Mouse (Mus musculus) cerebellum, postnatal 36 days (tissue): ENCODE results near the gene Tspan32.
A peak's percentile ranks its signal among the peaks of the same experiment; 100 is the strongest.

Source experiments
- DNase-seq, 2 experiments: peaks; one replicate each; pipeline ENCODE4 v3.0.0; 2021 to 2022; ENCODE audit warnings: mixed read lengths in 2 of 2

Gene Tspan32

DNA sequence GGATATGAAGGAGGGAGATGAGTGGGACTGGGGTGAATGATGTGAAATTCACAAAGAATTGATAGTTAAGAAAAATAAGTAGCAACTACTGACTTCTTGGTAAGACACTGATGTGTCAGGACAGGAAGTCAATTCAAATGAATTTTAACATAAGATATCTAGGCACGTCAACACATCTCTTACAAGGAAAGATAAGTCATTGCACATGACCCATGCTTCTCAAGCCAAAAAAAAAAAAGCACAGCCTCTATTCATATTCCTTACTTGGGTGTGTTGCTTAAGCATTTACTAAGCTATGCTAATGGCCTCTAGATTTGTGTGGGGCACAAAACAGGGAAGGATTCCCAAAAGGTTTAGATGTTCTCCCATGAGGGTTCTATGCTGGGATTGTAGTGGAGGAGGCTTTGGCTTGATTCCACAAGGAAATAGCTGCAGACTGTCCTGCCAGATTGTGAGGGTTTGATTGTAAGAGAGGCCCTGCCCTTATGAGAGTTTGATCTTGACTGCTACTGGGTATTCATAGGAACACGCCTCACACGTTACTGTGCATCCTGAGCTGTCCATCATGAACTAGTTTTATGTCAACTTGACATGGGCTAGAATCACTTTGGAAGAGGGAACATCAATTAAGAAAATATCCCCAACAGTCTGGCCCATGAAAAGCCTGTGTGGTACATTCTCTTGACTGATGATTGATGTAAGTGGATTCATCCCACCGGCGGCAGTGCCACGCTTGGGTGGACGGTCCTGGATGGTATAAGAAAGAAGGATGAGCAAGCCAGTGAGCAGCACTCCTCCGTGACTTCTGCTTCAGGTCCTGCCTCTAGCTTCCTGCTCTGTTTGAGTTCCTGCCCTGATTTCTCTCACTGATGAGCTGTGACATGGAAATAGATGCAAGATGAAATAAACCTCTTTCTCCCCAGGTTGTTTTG is 29.9 kb downstream of the Tspan32 start:
- DNase-seq: no peak

DNA sequence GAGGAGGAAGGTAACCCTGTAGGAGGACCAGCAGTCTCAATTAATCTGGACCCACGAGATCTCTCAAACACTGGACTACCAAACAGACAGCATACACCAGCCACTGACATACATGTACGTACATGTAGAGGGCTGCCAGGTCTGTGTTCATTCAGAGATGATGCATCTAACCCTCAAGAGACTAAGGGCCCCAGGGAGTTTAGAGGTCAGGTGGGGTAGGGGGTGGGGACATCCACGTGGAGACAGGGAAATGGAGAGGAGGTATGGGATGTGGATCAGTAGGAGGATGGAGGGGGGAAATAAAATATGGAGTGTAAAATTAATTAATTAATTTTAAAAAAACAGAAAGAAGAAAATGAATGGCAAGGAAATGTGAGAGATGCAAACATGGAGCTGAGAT is 31.9 kb downstream of the Tspan32 start:
- no peak for DNase-seq

DNA sequence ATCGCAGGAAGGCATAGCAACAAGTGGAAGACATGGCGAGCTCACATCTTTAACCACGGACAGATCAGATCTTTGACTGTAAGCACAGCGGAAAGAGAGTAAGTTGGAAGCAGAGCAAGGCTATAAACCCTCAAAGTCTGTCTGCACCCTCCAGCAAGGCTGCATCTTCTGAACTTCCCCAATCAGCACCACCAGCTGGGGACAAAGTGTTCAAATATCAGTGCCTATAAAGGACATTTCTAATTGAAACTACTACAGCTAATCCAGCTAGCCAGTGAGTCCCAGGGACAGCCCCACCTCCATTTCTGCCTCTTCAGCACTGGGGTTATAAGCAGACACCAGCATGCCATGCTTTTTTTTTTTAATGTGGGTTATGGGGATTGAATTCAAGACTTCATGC is 32.5 kb downstream of the Tspan32 start:
- DNase-seq: no peak

DNA sequence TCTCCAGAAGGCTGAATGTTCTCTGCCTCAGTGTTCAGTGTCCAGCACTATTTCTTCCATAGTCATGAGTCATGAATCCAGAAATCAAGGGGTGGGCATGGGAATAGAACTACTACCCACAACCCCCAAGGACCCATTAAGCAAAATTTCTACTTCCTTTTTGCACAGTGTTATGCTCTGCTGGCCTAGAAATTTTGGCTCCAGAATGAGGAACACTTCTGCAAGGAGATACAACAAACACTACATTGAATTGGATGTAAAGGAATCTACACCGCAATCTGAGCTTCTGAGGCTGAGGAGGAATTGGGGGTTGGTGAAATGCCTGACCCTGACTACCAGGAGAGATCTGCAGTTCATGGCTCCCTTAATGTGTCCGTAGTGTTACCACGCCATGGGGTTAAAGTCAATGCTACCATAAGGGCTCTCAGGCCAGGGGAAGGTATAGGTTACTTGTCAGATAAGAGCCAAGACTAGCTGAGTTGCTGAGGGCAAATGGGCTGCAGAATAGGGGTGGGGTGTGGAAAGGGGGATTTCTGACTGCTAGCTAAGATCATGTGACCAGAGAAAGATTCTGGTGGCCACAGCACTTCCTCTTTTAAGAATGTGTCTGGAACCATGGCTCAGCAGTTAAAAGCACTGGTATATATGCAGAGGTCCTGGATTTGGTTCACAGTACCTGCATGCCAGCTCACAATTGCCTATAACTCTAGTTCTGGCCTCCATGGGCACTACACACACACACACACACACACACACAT is 33.5 kb downstream of the Tspan32 start:
- DNase-seq: no peak

DNA sequence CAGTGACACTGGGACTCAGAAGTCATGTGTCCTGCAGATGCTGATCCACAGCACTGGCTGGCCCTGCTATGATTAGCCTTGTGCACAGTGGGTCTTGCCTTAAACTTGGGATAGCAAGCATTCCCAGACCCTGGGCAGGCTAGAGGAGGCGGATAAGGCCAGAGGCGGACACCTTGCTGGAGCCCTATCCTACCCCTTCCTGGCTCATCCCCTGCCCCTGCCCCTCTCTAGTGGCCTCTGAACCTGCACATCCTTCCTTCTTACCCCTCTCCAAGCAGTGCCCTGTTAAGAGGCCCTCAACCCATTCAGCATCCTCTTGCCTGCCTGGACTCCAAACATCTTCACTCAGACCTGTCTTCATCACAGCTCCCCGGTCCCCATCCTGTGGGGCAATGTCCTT is 35.7 kb downstream of the Tspan32 start:
- no peak for DNase-seq

DNA sequence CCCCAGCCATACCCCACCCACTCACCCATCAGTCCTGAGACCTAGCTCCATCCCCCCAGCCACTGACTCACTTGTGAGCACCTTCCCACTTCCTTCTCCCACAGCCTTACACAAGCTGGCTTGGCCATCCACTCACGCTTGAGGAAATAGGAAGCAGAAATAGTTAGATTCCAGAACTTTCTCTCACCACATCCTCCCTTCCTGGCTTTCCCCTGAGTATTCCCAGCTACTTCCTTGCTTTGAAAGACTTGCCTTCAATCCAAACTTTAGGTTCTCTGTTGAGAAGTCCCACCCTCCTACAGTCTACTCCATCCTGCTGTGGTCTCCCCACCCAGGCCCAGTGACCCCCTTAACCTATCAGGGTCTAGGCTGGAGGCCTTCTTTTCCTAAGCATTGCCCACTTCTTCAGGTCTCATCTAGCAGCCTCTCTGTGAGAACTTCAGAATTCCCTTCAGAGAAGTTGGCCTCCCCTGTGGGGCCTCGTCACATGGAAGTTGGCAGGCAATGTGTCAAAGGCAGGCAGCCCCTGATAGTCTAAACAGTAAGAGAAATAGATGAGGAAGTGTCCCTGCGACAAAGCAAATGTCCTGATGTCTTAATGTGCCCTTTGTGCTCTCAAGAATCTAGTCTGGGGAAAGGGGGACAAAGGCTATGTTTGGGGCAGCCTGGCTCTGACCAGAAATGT is 36.4 kb downstream of the Tspan32 start:
- no peak for DNase-seq

DNA sequence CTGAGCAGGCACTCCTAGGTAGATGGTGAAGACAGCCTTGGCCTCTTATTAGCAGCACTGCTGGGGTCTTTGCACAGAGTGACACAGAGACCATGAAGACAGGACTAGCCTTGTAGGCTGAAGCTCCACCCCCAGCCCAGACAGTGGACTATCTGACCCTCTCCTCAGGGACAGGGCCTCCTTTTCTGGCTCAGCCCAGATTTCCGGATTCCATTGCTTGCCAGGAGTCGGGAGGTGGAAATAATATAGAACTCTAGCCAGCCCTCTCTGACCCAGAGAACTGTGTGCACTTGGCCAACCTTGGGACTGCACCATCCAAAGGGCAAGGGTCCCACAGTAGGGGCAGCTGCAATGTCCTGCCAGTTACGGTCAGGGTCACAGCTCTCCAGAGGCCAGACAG is 37.2 kb downstream of the Tspan32 start:
- no peak for DNase-seq

DNA sequence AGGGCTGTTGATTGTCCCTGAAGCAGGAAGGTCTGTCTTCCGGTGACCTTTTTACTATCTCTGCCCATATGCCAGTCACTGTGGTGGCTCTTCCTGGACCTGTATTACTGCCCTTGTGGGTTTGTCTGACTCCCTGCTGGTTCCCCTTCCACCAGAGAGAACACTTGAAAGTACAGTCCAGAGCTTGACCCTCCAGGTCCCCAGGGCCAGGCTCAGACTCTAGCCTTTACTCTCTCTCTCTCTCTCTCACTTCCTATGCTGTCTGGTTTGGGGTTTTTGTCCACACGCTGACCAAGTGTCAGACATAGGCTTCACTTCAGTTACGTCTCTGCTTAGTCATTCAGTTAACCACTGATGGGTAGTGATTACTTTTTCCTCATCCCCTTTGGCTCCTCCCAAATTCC is 38.1 kb downstream of the Tspan32 start:
- DNase-seq: no peak

DNA sequence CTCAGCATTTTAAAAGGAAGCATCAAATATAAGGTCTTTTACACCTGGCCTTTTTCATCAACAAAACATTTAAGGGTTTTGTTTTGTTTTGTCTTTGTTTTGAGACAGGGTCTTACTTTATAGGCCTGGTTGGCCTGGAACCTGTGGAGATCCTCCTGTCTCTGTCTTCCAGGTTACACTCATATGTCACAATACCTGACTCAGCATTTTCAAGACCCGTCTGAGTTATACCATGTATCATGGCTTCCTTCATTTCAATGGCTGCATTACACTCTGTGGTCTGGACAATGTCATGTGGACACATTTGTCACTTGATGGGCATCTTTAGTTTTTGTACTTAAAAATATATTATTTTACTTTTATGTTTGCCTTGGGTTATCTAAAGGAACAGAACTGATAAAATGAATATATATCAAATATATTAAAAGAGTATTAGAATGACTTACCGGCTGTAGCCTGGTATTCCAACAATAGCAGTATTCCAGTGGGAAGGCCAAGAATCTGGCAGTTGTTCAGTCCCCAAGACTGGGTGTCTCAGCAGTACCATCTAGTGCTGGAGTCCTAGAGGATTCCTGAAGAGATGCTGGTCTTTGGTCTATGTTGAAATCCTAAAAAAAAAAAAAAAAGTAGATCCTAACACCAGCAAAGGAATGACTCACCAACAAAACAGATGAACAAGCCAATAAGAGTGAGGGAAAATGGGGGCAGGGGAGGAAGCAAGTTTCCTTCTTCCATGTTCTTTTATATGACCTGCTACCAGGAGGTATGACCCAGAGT is 39.4 kb downstream of the Tspan32 start:
- DNase-seq: no peak

DNA sequence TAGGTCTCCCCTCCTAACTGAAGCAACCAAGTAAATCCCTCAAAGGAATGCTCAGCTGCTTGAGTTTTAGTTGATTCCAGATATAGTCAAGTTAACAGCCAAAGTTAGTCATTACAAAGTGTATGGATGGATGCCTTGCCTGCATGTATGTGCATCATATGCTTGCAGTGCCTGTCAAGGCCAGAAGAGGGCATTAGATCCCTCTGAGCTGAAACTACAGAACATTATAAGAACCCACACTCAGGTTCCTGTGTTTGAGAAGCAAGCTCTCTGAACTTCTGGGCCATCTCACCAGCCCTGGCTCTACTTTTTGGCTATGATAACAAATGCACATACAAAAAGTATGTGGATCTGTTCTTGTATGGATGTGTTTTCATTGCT is 40.0 kb downstream of the Tspan32 start:
- no peak for DNase-seq

DNA sequence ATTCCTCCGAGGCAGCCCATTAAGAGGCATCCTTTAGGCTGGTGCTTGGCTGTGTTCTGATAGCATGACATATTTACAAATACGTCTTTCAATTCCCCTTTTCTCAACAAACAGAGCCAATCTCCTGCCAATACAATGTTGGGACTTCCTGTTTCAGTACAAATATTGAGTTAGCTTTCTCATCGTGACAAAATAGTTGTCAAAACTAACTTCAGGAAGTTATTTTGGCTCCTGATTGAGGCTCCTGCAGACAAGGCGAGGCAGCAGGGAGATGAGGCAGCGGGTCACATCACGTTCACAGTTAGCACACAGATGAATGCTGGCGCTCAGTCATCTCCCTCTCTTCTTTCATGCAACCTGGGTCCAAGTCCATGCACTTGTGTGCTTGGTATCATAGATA is 41.5 kb downstream of the Tspan32 start:
- no peak for DNase-seq

DNA sequence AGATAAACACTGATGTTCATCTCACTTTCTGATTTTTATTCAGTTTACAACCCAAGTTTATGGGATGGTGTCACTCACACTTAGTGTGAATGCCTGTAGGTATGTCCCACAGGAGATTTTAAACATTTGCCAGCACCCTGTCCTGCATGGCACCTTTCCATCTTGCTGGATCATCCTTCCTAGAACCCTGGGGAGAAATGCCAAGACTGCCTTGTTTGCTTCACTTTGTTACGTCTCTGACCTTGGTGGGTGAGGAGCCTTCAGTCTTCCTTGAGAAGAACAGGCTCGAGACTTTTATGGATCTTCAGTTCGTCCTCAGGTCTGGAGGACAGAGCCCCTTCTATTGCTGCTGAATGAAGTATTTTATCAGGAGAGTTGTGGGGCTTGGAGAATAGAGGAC is 44.5 kb downstream of the Tspan32 start:
- DNase-seq: no peak

DNA sequence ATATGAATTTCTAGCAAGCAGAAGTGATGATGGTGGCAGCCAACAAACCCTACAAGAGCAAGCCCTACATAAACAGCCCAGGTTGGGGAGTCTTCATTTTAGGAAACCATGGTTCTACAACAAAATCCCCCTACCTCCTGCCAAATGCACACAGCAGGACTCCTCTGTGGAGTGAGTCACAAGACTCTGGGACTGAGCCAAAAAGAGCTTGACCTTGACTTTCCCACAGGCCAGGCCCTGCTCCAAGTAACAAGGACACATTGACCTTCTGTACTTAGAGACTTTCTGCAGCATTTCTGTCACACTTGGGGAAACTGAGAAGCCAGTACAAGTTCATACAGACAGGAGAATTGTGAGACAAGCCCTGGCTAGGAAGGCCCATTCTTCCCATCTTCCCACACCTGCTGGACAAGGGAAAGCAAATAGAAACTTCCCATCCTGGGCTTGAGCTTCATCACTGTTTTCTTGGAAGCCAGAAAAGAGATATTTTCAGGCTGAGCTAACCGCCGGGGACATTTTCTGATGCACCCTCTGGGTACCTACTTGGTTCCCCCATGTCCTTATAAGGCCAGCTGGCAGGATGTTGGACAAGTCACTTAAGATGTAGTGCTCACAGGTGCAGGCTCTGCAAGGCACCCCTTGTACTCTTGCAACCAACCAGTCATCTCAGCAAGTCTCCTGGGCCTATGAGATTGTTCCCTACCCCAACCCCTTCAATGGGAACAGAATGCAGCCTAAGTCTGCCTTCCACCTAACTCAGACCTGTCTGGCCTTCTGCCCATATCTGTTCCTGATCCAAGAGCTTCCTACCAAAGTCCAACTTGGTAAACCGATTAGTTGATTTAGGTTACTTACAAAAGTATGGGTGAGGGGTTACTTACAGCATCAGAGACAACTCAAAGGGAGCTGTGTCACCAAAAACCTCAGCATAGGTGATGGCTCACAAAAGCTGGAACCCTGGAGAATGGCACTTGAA is 45.3 kb downstream of the Tspan32 start:
- DNase-seq: no peak

DNA sequence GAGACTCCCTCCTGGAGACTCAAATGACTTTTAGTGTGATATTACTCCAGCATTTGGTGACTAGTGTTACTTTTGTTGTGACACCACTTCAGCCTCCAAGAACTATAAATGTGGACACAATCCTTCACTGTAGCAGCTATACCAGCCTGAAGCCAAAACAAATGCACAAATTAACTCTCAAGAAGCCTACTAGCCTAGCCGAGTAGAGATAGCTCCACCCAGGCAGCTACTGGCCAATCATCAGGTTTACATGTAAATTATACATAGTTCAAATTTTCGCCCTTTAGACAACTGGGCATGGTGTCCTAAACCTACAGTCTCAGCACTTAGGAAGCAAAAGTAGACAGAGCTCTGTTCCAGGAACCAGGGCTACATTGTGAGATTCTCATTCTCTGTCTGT is 46.5 kb downstream of the Tspan32 start:
- DNase-seq: no peak

DNA sequence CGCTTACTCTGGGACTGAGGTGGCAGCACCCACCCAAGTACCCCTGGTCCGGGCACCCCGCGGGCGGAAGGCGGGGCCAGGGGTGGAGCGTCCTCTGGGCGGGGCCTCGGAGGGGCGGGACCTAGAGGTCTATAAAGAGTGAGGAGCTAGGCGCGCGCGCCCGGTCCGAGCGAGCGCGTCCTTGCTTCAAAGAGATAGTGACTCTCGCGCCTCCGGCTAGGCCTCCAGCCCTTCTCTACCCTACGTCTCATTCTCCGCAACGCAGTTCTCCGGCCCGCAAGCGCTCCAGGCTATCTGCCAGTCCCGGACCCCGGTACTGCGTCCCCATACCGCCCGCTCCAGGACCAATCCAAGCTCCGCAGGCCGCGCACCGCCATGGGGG is 47.8 kb downstream of the Tspan32 start, which contains the start of gene Cd81:
Gene Cd81 (plus strand): TSS at position 114 of the 382 bp plus-strand sequence.
- peak; percentile 75 to 80 for DNase-seq

DNA sequence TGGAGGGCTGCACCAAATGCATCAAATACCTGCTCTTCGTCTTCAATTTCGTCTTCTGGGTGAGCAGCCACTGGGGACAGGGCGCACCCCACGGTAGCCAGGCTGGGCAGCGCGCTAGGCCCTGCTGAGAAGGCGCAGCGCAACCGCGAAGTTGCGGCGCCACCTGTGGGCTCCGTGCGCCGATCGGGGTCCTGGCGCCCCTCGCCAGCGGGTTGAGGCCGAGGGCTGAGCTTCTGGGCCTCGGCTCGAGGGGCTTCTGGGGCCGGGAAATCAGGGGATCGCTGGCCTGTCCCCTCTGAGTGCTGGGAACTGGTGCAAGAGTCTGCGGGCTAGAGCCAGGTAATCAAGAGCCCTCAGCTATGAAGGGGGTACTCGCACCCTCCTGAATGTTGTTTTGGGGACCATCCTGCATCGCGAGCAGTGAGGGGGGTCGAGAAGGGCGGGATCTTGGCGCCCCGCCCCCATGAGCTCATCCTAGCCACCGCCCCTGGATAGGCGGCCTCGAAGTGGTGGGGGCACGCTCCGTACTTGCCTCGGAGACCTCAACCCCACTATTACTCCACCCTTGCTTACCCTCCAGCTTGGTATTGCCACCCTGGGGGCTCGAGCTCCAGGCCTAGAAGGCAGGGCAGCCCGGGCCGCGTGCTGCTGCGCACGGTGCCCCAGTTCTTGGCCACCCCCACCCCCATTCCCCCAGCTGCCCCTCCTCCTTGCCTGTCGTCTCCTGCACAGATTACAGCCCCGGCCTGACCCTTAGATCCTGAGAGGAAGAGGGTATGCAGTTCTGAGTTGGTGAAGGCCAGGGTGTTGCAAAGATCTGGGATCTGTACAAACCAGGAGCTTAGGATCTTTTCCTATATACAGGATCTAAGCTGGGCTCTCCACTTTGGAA is 48.4 kb downstream of the Tspan32 start:
- peak; percentile 48 to 55 for DNase-seq

DNA sequence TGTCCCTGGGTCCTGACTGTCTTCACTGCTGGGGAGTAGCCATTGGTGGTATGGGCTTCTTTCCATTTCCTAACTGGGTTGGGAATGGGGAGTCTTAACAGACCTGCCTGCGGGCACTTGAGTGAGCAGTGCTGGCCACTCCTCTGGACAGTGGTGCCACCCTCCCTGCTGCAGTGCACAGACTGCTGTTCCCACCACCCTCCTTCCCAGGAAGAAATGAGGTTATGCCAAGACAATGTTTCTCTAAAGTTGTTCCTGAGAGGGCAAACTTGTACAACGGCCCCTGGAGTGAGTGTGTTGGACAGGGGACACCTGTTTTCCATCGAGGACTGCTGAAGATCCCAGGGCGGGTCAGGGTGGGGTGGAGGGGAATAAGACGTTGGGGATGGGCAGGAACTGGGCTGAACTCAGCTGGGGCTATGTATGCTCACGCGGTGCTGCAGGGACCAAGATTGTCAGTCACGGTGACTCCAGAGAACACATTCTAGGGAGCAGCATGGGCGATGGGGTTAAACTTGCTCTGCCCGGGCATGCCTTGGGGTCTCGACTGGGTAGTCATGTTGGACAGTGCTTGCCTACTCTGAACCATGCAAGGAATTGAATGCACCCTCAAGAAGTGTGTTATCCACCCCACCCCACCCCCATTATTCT is 49.2 kb downstream of the Tspan32 start:
- DNase-seq: no peak

DNA sequence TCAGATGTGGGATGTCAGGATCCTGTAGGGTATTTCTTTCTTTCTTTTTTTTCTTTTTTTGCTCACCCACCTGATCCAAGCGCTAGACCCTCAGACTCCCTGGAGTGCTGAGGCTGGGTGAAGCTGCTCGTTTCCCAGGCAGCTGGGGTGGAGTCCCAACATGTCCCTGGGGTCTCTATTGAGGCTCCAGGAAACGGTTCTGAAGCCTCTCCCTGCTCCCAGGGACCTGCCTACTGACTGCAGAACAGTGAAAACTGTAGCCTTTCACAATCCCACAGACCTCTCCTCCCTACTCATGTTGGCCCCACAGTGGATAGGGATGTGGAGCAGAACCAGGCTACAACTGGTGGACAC is 49.7 kb downstream of the Tspan32 start:
- DNase-seq: no peak

DNA sequence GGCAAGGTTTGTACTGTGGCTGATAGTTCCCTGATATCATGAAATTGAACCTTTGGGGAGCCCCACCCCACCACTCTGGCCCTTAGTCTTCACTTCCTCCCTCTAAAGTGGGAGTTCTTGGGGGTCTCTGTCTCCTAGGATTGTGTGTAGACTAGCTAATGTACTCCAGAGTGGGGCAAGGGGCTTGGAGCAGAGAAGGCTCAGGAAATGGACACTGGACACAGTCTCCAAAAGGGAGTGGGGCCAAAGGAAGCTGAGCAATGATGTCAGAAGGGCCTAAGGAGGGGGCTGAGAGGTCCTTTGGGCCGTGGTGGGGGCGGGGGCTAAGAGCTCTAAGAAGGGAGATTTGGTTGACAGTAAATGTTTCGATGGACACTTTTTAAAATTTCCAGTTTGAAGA is 50.2 kb downstream of the Tspan32 start:
- no peak for DNase-seq
